Mouse (Mus musculus) hindbrain, embryonic 10.5 days (tissue): ENCODE results near the gene Mybl2. TPM values are rescaled to one million over a fixed set of nuclear protein-coding genes. Genes with fewer than 3 reads are reported as not detected.

Experiments used
- polyA plus RNA-seq: library from polyadenylated mRNA; unstranded; fragments of >200 nt; fragmentation: Nextera tagmentation; extraction: Ambion mirVana; gene quantifications from 2 replicates; pipeline ENCODE4 v1.2.1, GENCODE M21; 2016

The Mybl2 gene
- polyA plus RNA-seq, 1 experiment from 2014 or later, result 44.5 TPM

Other genes starting within 250 kb of the Mybl2 start
- 257 and 263 TPM in 2 replicates for gene Srsf6, start 123.2 kb upstream of the Mybl2 start, polyA plus RNA-seq
- gene L3mbtl1, start 111.2 kb upstream of the Mybl2 start, polyA plus RNA-seq, result 0.16 and 0.30 TPM in 2 replicates
- not detected in 2 replicates for gene Sgk2, start 67.4 kb upstream of the Mybl2 start, polyA plus RNA-seq
- 52.3 and 55.1 TPM in 2 replicates for gene Ift52, start 37.3 kb upstream of the Mybl2 start, polyA plus RNA-seq
- gene Gtsf1l, start 33.2 kb downstream of the Mybl2 start, polyA plus RNA-seq, result not detected in 2 replicates
- gene Tox2, start 148.4 kb downstream of the Mybl2 start, polyA plus RNA-seq, result 29.6 and 29.8 TPM in 2 replicates